Mouse (Mus musculus): ENCODE data around the gene Gm49321. TPM values are rescaled to one million over a fixed set of nuclear protein-coding genes. Genes with fewer than 3 reads are reported as not detected.

Gm49321 gene
- 14.0 and 16.6 TPM in 2 replicates for polyA plus RNA-seq (2016; fragmentation: Nextera tagmentation; extraction: Ambion mirVana)

DNA sequence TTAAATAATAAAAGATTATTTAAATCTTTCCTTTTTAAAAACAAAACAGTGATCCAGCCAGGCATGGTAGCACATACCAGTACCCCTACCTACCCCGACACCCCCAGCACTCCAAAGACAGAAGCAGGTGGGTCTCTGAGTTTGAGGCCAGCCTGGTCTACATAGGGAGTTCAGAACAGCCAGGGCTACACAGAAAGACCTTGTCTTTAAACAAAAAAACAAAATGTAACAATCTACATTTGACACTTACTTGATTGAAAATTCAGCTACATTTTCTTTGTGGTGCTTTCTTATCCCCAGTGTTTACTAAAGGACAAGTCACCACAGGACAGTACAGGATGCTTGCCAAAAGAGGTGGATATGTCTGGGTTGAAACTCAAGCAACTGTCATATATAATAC is at the start of gene Gm49321:
Gene Gm49321, plus strand, starts transcription at position 301 of the 400 bp plus-strand sequence.
- H3K27me3 ChIP-seq (ENCODE audit: poor library complexity, severe bottlenecking) = no peaks in the 10 kb centered on the region
- H3K36me3 ChIP-seq (replicated peaks) = peaks cover 99% of the 10 kb centered on the region
- no peaks in the 10 kb centered on the region for H3K4me1 ChIP-seq
- no peaks in the 10 kb centered on the region for H3K9me3 ChIP-seq
- no peak for DNase-seq (ENCODE audit: extremely low spot score, low spot score)
- WGBS = 92% methylated on average over 1 of the region's 1 CpGs
- no peak within 1 kb of the TSS for H3K27ac ChIP-seq
- no peak within 1 kb of the TSS for H3K4me3 ChIP-seq

DNA sequence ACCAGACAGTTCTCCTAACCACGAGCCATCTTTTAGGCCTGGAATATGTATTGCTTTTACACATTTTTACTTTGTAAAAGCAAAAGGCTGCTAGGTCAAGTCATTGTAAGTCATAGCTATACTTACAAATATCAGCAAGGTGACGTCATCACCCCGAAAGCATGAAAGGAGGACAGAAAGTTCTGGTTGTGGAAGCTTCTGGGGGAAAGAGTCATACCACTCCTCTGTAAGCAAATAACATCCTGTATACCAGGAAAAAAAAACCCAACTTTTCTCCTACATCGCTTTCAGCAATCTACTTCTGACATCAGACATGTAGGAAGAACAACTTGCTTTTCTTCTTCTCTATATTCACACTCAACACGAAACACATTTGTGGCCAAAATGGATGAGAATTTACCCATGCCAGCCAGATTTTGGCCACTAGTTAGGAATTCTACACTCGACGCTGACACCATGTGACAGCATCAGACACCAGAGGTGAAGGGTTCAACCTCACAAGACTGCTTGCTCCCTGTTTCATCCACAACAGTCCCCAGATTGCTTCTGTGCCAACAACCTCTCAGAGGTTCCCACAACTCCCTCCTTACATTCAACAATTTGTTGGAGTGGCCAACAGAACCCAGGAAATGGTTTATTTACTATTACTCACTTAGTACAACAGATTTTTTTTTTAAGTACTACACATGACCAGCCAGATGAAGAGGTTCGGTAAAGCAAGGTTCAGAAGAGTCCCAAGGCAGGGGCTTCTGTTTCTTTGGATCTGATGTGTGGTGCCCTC is 49.3 kb upstream of the Gm49321 start:
- H3K27me3 ChIP-seq (ENCODE audit: poor library complexity, severe bottlenecking) = no peaks in the 10 kb centered on the region
- no peak overlapping the region for H3K4me3 ChIP-seq
- no peaks in the 10 kb centered on the region for H3K9me3 ChIP-seq
- no peak for DNase-seq (ENCODE audit: extremely low spot score, low spot score)
- H3K4me1 ChIP-seq = peaks cover 5% of the 10 kb centered on the region; the same call in 1 of the 2 replicates
- no peak overlapping the region for H3K27ac ChIP-seq
- H3K36me3 ChIP-seq (replicated peaks) = no peaks in the 10 kb centered on the region
- 88% methylated on average over 8 of the region's 8 CpGs for whole genome bisulfite sequencing

DNA sequence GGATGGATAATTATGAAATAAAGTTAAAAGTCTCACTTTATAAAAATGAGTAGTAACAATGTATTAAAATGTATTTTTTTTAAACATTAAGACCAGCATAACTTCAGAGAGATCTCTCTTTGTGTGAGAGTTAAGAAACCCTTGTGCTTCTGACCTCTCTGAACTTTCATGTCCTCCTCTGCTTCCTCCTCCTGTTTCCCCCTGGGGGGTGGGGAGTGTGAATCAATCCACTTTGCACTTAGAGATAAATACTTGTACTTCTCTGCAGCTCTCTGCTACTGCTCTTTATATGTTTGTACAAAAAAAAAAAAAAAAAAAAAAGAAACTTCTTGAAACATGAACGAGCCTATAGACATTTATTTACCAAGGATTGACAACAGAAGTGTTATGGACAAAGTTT is 47.9 kb upstream of the Gm49321 start:
- Histone ChIP-seq H3K4me1 (peaks cover 5% of the 10 kb centered on the region; the same call in 1 of the 2 replicates), H3K9me3 (no peaks in the 10 kb centered on the region), H3K27me3 (ENCODE audit: poor library complexity, severe bottlenecking) (no peaks in the 10 kb centered on the region), H3K4me3 (no peak overlapping the region), H3K27ac (no peak overlapping the region), H3K36me3 (replicated peaks) (no peaks in the 10 kb centered on the region)
- 81% methylated on average over 1 of the region's 1 CpGs for WGBS
- DNase-seq (ENCODE audit: extremely low spot score, low spot score) = no peak

DNA sequence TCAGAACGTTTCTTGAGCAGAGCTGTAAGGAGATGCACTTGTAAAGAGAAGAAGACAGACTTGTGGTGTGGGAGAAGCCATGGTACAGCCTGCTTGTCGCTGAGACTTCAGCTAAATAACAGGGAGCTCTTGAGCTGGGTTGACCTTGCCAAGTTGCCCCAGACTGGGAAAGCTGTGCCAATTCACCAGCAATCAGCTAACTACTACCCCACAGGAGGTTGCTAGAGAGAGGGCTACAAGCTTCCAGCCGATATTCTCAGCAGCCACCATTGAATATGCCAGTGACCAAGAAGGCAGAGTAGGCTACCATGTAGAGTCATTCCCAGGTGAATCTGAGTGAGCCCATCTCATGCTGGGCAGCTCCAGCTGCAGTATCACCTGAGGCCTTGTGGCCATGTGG is 47.4 kb upstream of the Gm49321 start:
- no peak overlapping the region for H3K27ac ChIP-seq
- no peaks in the 10 kb centered on the region for H3K36me3 ChIP-seq (replicated peaks)
- no peak for DNase-seq (ENCODE audit: extremely low spot score, low spot score)
- WGBS = 88% methylated on average over 3 of the region's 3 CpGs
- H3K4me3 ChIP-seq = no peak overlapping the region
- H3K27me3 ChIP-seq (ENCODE audit: poor library complexity, severe bottlenecking) = no peaks in the 10 kb centered on the region
- H3K9me3 ChIP-seq = no peaks in the 10 kb centered on the region
- H3K4me1 ChIP-seq = peaks cover 5% of the 10 kb centered on the region; the same call in 1 of the 2 replicates

DNA sequence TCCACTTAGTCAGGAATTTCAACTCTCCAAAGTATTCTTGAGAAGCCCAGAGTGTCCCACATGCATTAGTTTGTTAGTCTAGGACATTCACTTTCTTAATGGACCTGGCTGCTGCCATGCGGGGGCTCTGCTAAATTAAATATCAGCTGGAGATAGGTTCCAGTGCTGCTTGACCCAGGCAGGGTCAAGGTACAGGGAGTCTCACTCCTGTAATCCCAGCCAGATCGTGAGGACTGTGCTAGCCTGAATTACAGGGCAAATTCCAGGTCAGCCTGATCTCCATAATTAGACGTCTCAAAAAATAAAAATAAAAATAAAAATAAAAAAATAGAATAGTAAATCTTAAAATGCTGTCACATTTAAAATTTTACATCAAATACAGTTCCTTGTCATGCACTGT is 44.8 kb upstream of the Gm49321 start:
- DNase-seq (ENCODE audit: extremely low spot score, low spot score) = no peak
- Histone ChIP-seq H3K9me3 (no peaks in the 10 kb centered on the region), H3K36me3 (replicated peaks) (no peaks in the 10 kb centered on the region), H3K27me3 (ENCODE audit: poor library complexity, severe bottlenecking) (no peaks in the 10 kb centered on the region), H3K4me3 (no peak overlapping the region), H3K4me1 (peaks cover 5% of the 10 kb centered on the region; the same call in 1 of the 2 replicates), H3K27ac (no peak overlapping the region)
- 62% methylated on average over 3 of the region's 3 CpGs for WGBS

DNA sequence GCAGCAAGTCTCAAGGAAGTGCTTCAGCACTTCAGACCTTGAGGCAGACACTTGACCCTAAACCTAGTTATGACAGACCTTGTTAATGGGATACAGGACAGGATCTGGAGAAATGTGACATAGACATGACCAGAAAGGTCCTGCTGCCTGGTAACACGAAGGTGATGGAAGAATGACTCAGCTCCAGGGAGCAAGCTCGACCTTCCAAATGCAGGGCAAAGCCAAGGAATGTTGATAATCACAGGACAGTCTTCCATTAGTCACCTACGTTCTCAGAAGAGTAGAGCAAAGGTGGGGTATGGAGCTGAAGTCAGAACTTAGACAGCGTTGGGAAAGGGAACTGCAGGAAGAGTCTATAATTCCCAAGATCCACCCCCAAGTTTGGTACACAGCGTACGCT is 42.6 kb upstream of the Gm49321 start:
- Histone ChIP-seq H3K4me3 (no peak overlapping the region), H3K27ac (no peak overlapping the region), H3K4me1 (peaks cover 5% of the 10 kb centered on the region; the same call in 1 of the 2 replicates), H3K36me3 (replicated peaks) (no peaks in the 10 kb centered on the region), H3K27me3 (ENCODE audit: poor library complexity, severe bottlenecking) (no peaks in the 10 kb centered on the region), H3K9me3 (no peaks in the 10 kb centered on the region)
- 86% methylated on average over 6 of the region's 6 CpGs for WGBS
- no peak for DNase-seq (ENCODE audit: extremely low spot score, low spot score)

DNA sequence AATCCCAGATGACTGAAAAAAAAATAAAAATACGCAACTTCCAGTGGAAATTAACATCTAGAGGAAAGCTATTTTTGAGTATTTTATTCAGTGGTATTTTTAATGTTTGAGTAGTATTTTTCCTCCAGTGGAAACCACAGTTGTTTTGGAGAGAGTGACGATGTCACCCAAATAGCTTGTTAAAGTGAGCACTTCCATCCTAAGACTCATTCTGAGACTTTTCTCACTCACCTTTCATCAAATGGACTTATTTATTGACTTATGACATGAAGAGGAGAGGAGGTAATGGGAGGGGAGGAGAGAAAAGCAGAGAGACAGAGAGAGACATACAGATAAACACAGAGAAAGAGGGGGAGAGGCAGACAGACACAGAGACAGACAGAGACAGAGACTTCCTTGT is 41.8 kb upstream of the Gm49321 start:
- WGBS = 88% methylated on average over 2 of the region's 2 CpGs

DNA sequence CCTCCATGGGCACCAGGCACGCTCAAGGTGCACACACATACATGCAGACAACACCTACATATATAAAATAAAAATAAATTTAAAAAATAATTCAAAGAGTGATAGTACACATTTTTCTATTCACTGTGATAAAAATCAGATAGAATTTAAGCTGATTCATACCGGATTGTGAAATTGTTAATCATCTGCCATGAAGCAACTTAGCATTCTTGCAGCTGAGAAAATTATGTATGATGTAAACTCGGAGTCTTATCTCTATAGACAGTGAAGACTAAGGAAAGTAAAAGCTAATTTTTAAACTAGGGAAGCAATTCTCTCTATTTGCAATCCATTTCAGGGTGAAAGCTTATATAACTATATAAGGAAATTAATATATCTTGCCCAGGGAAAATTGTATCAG is 41.0 kb upstream of the Gm49321 start:
- DNase-seq (ENCODE audit: extremely low spot score, low spot score) = no peak
- WGBS = 85% methylated on average over 3 of the region's 3 CpGs
- Histone ChIP-seq H3K36me3 (replicated peaks) (no peaks in the 10 kb centered on the region), H3K27me3 (ENCODE audit: poor library complexity, severe bottlenecking) (no peaks in the 10 kb centered on the region), H3K27ac (no peak overlapping the region), H3K4me3 (no peak overlapping the region), H3K9me3 (no peaks in the 10 kb centered on the region), H3K4me1 (peaks cover 5% of the 10 kb centered on the region; the same call in 1 of the 2 replicates)

More for the DNA sequence above, 41.8 kb upstream of the Gm49321 start:
- Histone ChIP-seq H3K27ac (no peak overlapping the region), H3K4me1 (peaks cover 5% of the 10 kb centered on the region; the same call in 1 of the 2 replicates), H3K4me3 (no peak overlapping the region), H3K9me3 (no peaks in the 10 kb centered on the region), H3K27me3 (ENCODE audit: poor library complexity, severe bottlenecking) (no peaks in the 10 kb centered on the region), H3K36me3 (replicated peaks) (no peaks in the 10 kb centered on the region)
- DNase-seq (ENCODE audit: extremely low spot score, low spot score) = no peak

DNA sequence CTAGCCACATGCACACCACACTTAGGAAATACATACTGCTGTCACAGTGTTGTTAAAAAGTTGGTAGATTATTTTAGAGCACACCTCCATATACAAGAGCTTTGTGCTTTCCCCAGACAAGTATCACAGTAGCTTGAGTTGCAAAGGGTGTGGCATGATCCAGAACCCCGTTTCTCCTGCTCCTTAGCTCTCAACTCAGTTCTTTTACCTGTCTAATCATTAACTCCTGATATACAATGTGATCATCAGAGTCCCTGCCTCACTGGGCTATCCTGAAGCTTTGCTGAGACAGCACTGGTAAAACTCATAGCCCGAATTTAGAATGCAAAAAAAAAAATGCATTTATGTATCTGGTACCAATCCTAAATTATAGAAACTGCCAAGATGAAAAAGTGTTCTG is 39.2 kb upstream of the Gm49321 start:
- DNase-seq (ENCODE audit: extremely low spot score, low spot score) = no peak

DNA sequence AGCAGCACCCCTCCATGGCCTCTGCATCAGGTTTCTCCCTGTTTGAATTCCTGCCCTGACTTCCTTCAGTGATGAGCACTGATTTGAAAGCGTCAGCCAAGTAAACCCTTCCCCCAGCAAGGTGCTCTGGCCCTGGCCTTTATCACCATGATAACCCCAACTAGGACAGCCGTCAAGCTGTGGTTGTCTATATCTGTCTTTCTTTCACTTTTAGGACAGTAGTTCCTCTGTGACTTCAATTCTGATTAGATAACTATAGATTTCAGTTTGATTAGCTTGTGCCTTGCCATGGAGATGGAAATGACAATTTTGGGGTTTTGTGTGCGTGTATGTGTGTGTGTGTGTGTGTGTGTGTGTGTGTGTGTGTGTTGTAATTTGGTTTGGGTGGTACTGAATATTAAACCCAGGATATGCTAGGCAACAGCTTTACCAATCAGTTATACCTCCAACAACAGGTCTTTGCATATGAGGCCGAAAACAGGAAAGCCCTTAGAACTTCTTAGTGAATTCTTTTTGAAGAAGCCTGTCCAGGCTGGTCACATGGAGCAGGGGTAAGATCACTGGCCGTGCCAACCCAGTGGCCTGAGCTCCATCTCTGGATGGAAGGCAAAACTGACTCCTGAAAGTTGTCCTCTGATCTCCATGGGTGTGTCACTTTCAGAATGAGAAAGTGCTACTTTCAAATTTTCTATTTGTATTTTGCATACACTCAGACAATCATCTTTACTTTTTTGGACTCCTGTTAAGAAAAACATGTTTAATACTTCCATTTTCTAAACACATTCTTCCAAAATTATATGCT is 33.1 kb upstream of the Gm49321 start:
- no peak overlapping the region for H3K27ac ChIP-seq
- 86% methylated on average over 5 of the region's 5 CpGs for WGBS
- peaks cover 11% of the 10 kb centered on the region for H3K4me1 ChIP-seq
- no peaks in the 10 kb centered on the region for H3K36me3 ChIP-seq (replicated peaks)
- H3K9me3 ChIP-seq = no peaks in the 10 kb centered on the region
- DNase-seq (ENCODE audit: extremely low spot score, low spot score) = no peak
- H3K27me3 ChIP-seq (ENCODE audit: poor library complexity, severe bottlenecking) = no peaks in the 10 kb centered on the region
- H3K4me3 ChIP-seq = no peak overlapping the region

More for the DNA sequence above, 39.2 kb upstream of the Gm49321 start:
- Histone ChIP-seq H3K4me1 (no peaks in the 10 kb centered on the region), H3K9me3 (no peaks in the 10 kb centered on the region), H3K27ac (no peak overlapping the region), H3K27me3 (ENCODE audit: poor library complexity, severe bottlenecking) (no peaks in the 10 kb centered on the region), H3K4me3 (no peak overlapping the region), H3K36me3 (replicated peaks) (no peaks in the 10 kb centered on the region)
- WGBS = 84% methylated on average over 2 of the region's 2 CpGs

DNA sequence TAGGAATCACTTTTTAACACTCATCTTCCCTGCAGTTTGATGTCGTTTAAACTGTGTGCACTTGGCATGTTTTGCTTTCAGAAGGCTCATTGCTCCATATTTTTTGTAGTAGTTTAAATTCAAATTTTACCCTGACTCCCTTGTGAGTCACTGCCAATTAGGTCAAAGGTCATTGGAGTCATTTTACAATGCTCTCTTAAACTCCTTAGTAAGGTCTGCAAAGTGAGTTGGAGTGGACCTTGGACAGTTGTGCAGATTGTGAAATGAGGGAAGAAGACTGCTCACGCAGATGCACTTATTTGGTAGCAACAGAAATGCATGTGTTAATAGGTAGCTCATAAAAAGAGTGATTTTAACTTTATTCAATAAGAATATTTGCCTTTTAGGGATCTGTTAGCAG is 32.4 kb upstream of the Gm49321 start:
- Histone ChIP-seq H3K4me1 (peaks cover 18% of the 10 kb centered on the region), H3K27ac (no peak overlapping the region), H3K27me3 (ENCODE audit: poor library complexity, severe bottlenecking) (no peaks in the 10 kb centered on the region), H3K4me3 (no peak overlapping the region), H3K36me3 (replicated peaks) (no peaks in the 10 kb centered on the region), H3K9me3 (no peaks in the 10 kb centered on the region)
- 67% methylated on average over 2 of the region's 2 CpGs for WGBS
- no peak for DNase-seq (ENCODE audit: extremely low spot score, low spot score)

DNA sequence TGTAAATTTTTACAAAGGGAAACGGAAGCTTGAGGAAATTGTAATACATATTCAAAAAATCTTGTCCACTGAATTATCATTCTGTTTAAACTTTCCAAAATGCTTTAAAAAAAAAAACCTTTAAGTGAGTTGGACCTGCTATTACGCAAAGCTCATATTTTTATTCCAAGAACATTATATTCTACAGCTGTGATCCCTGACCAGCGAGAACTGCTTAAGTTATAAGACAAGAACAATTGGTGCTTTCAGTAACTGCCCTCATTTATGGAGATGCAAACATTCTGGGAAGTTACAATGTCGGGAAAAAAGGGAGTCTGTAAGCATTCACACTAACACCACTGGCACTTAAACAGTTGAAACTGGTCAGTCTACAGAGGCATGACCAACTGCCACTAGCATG is 31.9 kb upstream of the Gm49321 start:
- DNase-seq (ENCODE audit: extremely low spot score, low spot score) = no peak
- 84% methylated on average over 4 of the region's 4 CpGs for WGBS
- Histone ChIP-seq H3K9me3 (no peaks in the 10 kb centered on the region), H3K4me3 (no peak overlapping the region), H3K27ac (no peak overlapping the region), H3K36me3 (replicated peaks) (no peaks in the 10 kb centered on the region), H3K27me3 (ENCODE audit: poor library complexity, severe bottlenecking) (no peaks in the 10 kb centered on the region), H3K4me1 (peaks cover 23% of the 10 kb centered on the region)
